In genomic region chr7:143180761-143181160, GRCm38 (mm10) we compare ENCODE assay signal across 8 mouse cellular contexts.
DNase-seq lines count a peak whose midpoint lies in the region; ATAC-seq and TF ChIP-seq lines count a peak whose summit lies in the region.

No protein-coding gene starts in this region.

- no peaks in the 10 kb centered on the region for H3K4me1 ChIP-seq in hindbrain, embryonic 14.5 days (replicated peaks; ENCODE audit: control insufficient read depth, insufficient read depth, low read length)
- H3K4me1 ChIP-seq in liver, embryonic 15.5 days (replicated peaks) = peaks cover 11% of the 10 kb centered on the region; the same call in 1 of the 2 replicates
- peaks cover 17% of the 10 kb centered on the region for H3K4me1 ChIP-seq in stomach, embryonic 16.5 days (ENCODE audit: control insufficient read depth, insufficient read depth, low read length)

- no peaks in the 10 kb centered on the region for H3K36me3 ChIP-seq in hindbrain, embryonic 14.5 days (replicated peaks; ENCODE audit: control insufficient read depth, insufficient read depth)
- no peaks in the 10 kb centered on the region for H3K36me3 ChIP-seq in liver, embryonic 15.5 days (replicated peaks)
- H3K36me3 ChIP-seq in stomach, embryonic 16.5 days (ENCODE audit: control insufficient read depth, insufficient read depth, low read length) = no peaks in the 10 kb centered on the region

- DNase-seq in layer of hippocampus, adult 9-11 months = peak; percentile 22
- DNase-seq in layer of hippocampus, adult 2 months (ENCODE audit: low spot score in 2 of 2) = no peak
- peak; percentile 98 for DNase-seq in Muller cell, postnatal 12 days (ENCODE audit: inconsistent ontology term)
- DNase-seq in gastrocnemius, adult 8-10 months (ENCODE audit: low spot score in 2 of 2) = peak; percentile 15 to 17
- DNase-seq in hindbrain, embryonic 14.5 days (ENCODE audit: low spot score) = peak; percentile 47
- no peak for DNase-seq in left cerebral cortex, adult 9 months (ENCODE audit: low spot score in 2 of 2)

- H3K27ac ChIP-seq in layer of hippocampus, adult 2 months = no peak overlapping the region
- H3K27ac ChIP-seq in hindbrain, embryonic 14.5 days = no peak overlapping the region
- H3K27ac ChIP-seq in liver, embryonic 15.5 days (replicated peaks) = no peak overlapping the region
- H3K27ac ChIP-seq in stomach, embryonic 16.5 days (ENCODE audit: low read length) = peak overlapping the region; percentile 64

- H3K9ac ChIP-seq in hindbrain, embryonic 14.5 days = no peak overlapping the region
- no peak overlapping the region for H3K9ac ChIP-seq in liver, embryonic 15.5 days
- no peak overlapping the region for H3K9ac ChIP-seq in stomach, embryonic 16.5 days (ENCODE audit: low read length)

- H3K4me3 ChIP-seq in layer of hippocampus, adult 2 months = no peak overlapping the region
- no peak overlapping the region for H3K4me3 ChIP-seq in hindbrain, embryonic 14.5 days (replicated peaks; ENCODE audit: low read length)
- no peak overlapping the region for H3K4me3 ChIP-seq in liver, embryonic 15.5 days (replicated peaks)
- no peak overlapping the region for H3K4me3 ChIP-seq in stomach, embryonic 16.5 days (replicated peaks; ENCODE audit: low read length)

- 57% methylated on average over 3 of the region's 3 CpGs for WGBS in hindbrain, embryonic 14.5 days
- WGBS in liver, embryonic 15.5 days (ENCODE audit: insufficient replicate concordance) = 11% methylated on average over 3 of the region's 3 CpGs
- WGBS in stomach, embryonic 16.5 days = 20% methylated on average over 3 of the region's 3 CpGs

- H3K4me2 ChIP-seq in hindbrain, embryonic 14.5 days (replicated peaks) = no peak overlapping the region
- no peak overlapping the region for H3K4me2 ChIP-seq in liver, embryonic 15.5 days
- H3K4me2 ChIP-seq in stomach, embryonic 16.5 days (ENCODE audit: low read depth, low read length) = no peak overlapping the region

- peak; percentile 66 for ATAC-seq in hindbrain, embryonic 14.5 days (ENCODE audit: low FRiP score)
- 0 out of 2 replicates have a peak, but pooled peaks have one; percentile 16 for ATAC-seq in liver, embryonic 15.5 days (ENCODE audit: insufficient read depth)
- ATAC-seq in stomach, embryonic 16.5 days (ENCODE audit: insufficient read depth, low FRiP score) = peak; percentile 85; the same call in 1 of the 2 replicates

- H3K27me3 ChIP-seq in hindbrain, embryonic 14.5 days (ENCODE audit: control insufficient read depth, insufficient read depth, low read length) = no peaks in the 10 kb centered on the region
- no peaks in the 10 kb centered on the region for H3K27me3 ChIP-seq in liver, embryonic 15.5 days
- no peaks in the 10 kb centered on the region for H3K27me3 ChIP-seq in stomach, embryonic 16.5 days (ENCODE audit: control insufficient read depth, insufficient read depth, low read length)

- no peak for TF ChIP-seq CTCF in layer of hippocampus, adult 2 months (conservative IDR thresholded peaks at IDR 0.05)

- no peaks in the 10 kb centered on the region for H3K9me3 ChIP-seq in hindbrain, embryonic 14.5 days (ENCODE audit: control insufficient read depth, low read length)
- no peaks in the 10 kb centered on the region for H3K9me3 ChIP-seq in liver, embryonic 15.5 days (replicated peaks)
- H3K9me3 ChIP-seq in stomach, embryonic 16.5 days (replicated peaks; ENCODE audit: control insufficient read depth, low read length) = no peaks in the 10 kb centered on the region

Comparison
In these comparisons a context has a peak if more than half of its experiments do, and no peak if none do; other contexts are left out.
1. DNase-seq: peak in layer of hippocampus, adult 9-11 months (single experiment), Muller cell, postnatal 12 days (single experiment), gastrocnemius, adult 8-10 months (2 of 2) and hindbrain, embryonic 14.5 days (single experiment); none in layer of hippocampus, adult 2 months (0 of 2) and left cerebral cortex, adult 9 months (0 of 2).
2. ATAC-seq: peak in every context shown above with its lines; median percentile 85 in stomach, embryonic 16.5 days; 66 in hindbrain, embryonic 14.5 days; 16 in liver, embryonic 15.5 days.